Mouse (Mus musculus) spleen, adult 2 months (tissue): ENCODE data around the gene Srebf2.

Experiments used
- CTCF ChIP-seq: fragments of 200-500 bp; IDR thresholded peaks from 2 replicates; pipeline ENCODE4 v1.5.1; 2011; ENCODE audit warnings: mild to moderate bottlenecking, inconsistent platforms; ENCODE audit not compliant: insufficient read depth, insufficient read length, insufficient replicate concordance; ENCODE audit errors: extremely low read depth
- POLR2A ChIP-seq: fragments of 200-500 bp; IDR thresholded peaks from 2 replicates; pipeline ENCODE4 v1.6.1; 2011; ENCODE audit warnings: low read depth, low read length, inconsistent platforms

DNA sequence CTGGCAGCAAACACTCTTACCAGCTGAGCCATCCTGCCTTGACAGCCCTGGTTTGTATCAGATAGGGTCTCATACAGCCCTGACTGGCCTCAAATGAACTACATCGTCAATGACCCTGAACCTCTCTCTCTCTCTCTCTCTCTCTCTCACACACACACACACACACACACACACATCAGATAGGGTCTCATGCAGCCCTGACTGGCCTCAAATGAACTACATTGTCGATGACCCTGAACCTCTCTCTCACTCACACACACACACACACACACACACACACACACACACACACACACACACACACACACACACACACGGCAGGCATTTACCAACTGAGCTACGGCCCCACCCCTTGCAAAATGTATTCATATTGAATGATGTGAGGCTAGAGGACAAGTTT, 84.1 kb downstream of the Srebf2 start:
- TF ChIP-seq CTCF: no peak
- TF ChIP-seq POLR2A: no peak
